Mouse (Mus musculus) hindbrain, embryonic 14.5 days (tissue): ENCODE data around the gene Tusc1. TPM values are rescaled to one million over a fixed set of nuclear protein-coding genes. Genes with fewer than 3 reads are reported as not detected.

Experiments
- ATAC-seq: fragments of 200-750 bp; cut with Nextera tagmentation; 2 replicates; pipeline ENCODE4 v1.8.0; 2017; ENCODE audit warnings: moderate number of reproducible peaks, mild to moderate bottlenecking, moderate TSS enrichment, moderate library complexity; ENCODE audit not compliant: low FRiP score
- DNase-seq: peaks from one replicate; pipeline ENCODE4 v3.0.0-alpha.2; 2015; ENCODE audit warnings: low spot score
- H3K27ac ChIP-seq: fragments of 300-500 bp; sonication (generic); 2 replicates; pipeline ENCODE4 v1.5.1; 2014; ENCODE audit warnings: mild to moderate bottlenecking, moderate library complexity
- H3K27me3 ChIP-seq: fragments of 300-500 bp; sonication (generic); 2 replicates; pipeline ENCODE4 v1.6.1; 2014; ENCODE audit warnings: mild to moderate bottlenecking, low read length, mixed read lengths; ENCODE audit not compliant: control insufficient read depth, insufficient read depth
- H3K36me3 ChIP-seq: fragments of 300-500 bp; sonication (generic); replicated peaks from 2 replicates; pipeline ENCODE4 v1.6.1; 2014; ENCODE audit not compliant: control insufficient read depth, insufficient read depth
- H3K4me1 ChIP-seq: fragments of 300-500 bp; sonication (generic); replicated peaks from 2 replicates; pipeline ENCODE4 v1.6.1; 2014; ENCODE audit warnings: antibody characterized with exemption, low read length, mixed read lengths; ENCODE audit not compliant: control insufficient read depth, insufficient read depth
- H3K4me2 ChIP-seq: fragments of 300-500 bp; sonication (generic); replicated peaks from 2 replicates; pipeline ENCODE4 v1.6.1; 2014; ENCODE audit warnings: mild to moderate bottlenecking, moderate library complexity
- H3K4me3 ChIP-seq: fragments of 300-500 bp; sonication (generic); replicated peaks from 2 replicates; pipeline ENCODE4 v1.5.1; 2014; ENCODE audit warnings: mild to moderate bottlenecking, low read length
- H3K9ac ChIP-seq: fragments of 300-500 bp; sonication (generic); 2 replicates; pipeline ENCODE4 v1.6.1; 2014
- H3K9me3 ChIP-seq: fragments of 300-500 bp; sonication (generic); 2 replicates; pipeline ENCODE4 v1.6.1; 2016; ENCODE audit warnings: low read length; ENCODE audit not compliant: control insufficient read depth
- WGBS: fragments of 180-500 bp; shearing (Covaris S2); extraction: QIAGEN DNeasy Blood & Tissue Kit; methylation state at CpG from one replicate; pipeline ENCODE4 v1.1.7; 2014; 5-methylcytosine and 5-hydroxymethylcytosine counted together
- polyA plus RNA-seq: library from polyadenylated mRNA; unstranded; fragments of >200 nt; fragmentation: Nextera tagmentation; extraction: Ambion mirVana; gene quantifications from 2 replicates; pipeline ENCODE4 v1.2.1, GENCODE M21; 2014

The Tusc1 gene
- 18.9 and 19.6 TPM in 2 replicates for polyA plus RNA-seq

- Histone ChIP-seq H3K4me2 (peak within 1 kb of the TSS; percentile 94), H3K9me3 (no peaks in the 10 kb centered on the region), H3K27me3 (no peaks in the 10 kb centered on the region), H3K36me3 (no peaks in the 10 kb centered on the region), H3K4me3 (peak within 1 kb of the TSS; percentile 83), H3K4me1 (no peaks in the 10 kb centered on the region), H3K9ac (peak within 1 kb of the TSS; percentile 95), H3K27ac (peak within 1 kb of the TSS; percentile 97)
- WGBS = under 1% methylated on average over 94 of the region's 97 CpGs
- DNase-seq (peak; percentile 80), ATAC-seq (peak; percentile 92)
These were observed at the start of gene Tusc1 for GRCm38 (mm10) chr4:93335118-93336003. TSS of gene Tusc1 (minus strand) at chr4:93335511.

- DNase-seq = no peak
- Histone ChIP-seq H3K9me3 (no peaks in the 10 kb centered on the region), H3K9ac (no peak overlapping the region), H3K4me3 (no peak overlapping the region), H3K27ac (no peak overlapping the region), H3K36me3 (no peaks in the 10 kb centered on the region), H3K27me3 (no peaks in the 10 kb centered on the region), H3K4me2 (no peak overlapping the region), H3K4me1 (no peaks in the 10 kb centered on the region)
- WGBS = 77% methylated on average over 2 of the region's 2 CpGs
- ATAC-seq = no peak
These were observed 17.6 kb upstream of the Tusc1 start for GRCm38 (mm10) chr4:93352930-93353329.

- no peak for DNase-seq
These were observed 9.0 kb upstream of the Tusc1 start for GRCm38 (mm10) chr4:93344357-93344756.

GRCm38 (mm10) chr4:93341568-93341967 is 6.3 kb upstream of the Tusc1 start:
- Histone ChIP-seq H3K36me3 (no peaks in the 10 kb centered on the region), H3K9me3 (no peaks in the 10 kb centered on the region), H3K4me3 (no peak overlapping the region), H3K27ac (no peak overlapping the region), H3K9ac (no peak overlapping the region), H3K27me3 (no peaks in the 10 kb centered on the region), H3K4me2 (no peak overlapping the region), H3K4me1 (no peaks in the 10 kb centered on the region)
- ATAC-seq (no peak), DNase-seq (no peak)

More at GRCm38 (mm10) chr4:93344357-93344756, 9.0 kb upstream of the Tusc1 start:
- Histone ChIP-seq H3K9me3 (no peaks in the 10 kb centered on the region), H3K4me1 (no peaks in the 10 kb centered on the region), H3K9ac (no peak overlapping the region), H3K4me3 (no peak overlapping the region), H3K27ac (no peak overlapping the region), H3K4me2 (no peak overlapping the region), H3K36me3 (no peaks in the 10 kb centered on the region), H3K27me3 (no peaks in the 10 kb centered on the region)
- WGBS = 88% methylated on average over 2 of the region's 2 CpGs
- no peak for ATAC-seq

- Histone ChIP-seq H3K4me1 (no peaks in the 10 kb centered on the region), H3K27me3 (no peaks in the 10 kb centered on the region), H3K36me3 (no peaks in the 10 kb centered on the region), H3K9me3 (no peaks in the 10 kb centered on the region), H3K4me2 (no peak overlapping the region), H3K9ac (no peak overlapping the region), H3K4me3 (no peak overlapping the region), H3K27ac (no peak overlapping the region)
- DNase-seq (no peak), ATAC-seq (no peak)
- WGBS = 80% methylated on average over 3 of the region's 3 CpGs
These were observed 2.7 kb upstream of the Tusc1 start for GRCm38 (mm10) chr4:93337977-93338376.

- H3K4me2 ChIP-seq = peak overlapping the region; percentile 94
- peak overlapping the region; percentile 83 for H3K4me3 ChIP-seq
- ATAC-seq (peak; percentile 90), DNase-seq (peak; percentile 65)
- H3K9ac ChIP-seq = peak overlapping the region; percentile 95
- H3K4me1 ChIP-seq = no peaks in the 10 kb centered on the region
- H3K9me3 ChIP-seq = no peaks in the 10 kb centered on the region
- 1% methylated on average over 45 of the region's 49 CpGs for WGBS
- H3K27ac ChIP-seq = peak overlapping the region; percentile 97
- no peaks in the 10 kb centered on the region for H3K36me3 ChIP-seq
- no peaks in the 10 kb centered on the region for H3K27me3 ChIP-seq
These were observed 634 bp downstream of the Tusc1 start for GRCm38 (mm10) chr4:93334636-93335117.

- no peak for DNase-seq
- Histone ChIP-seq H3K27ac (no peak overlapping the region), H3K36me3 (no peaks in the 10 kb centered on the region), H3K4me1 (no peaks in the 10 kb centered on the region), H3K9me3 (no peaks in the 10 kb centered on the region), H3K9ac (no peak overlapping the region), H3K4me3 (no peak overlapping the region), H3K27me3 (no peaks in the 10 kb centered on the region), H3K4me2 (no peak overlapping the region)
- WGBS = 95% methylated on average over 3 of the region's 3 CpGs
- ATAC-seq = no peak
These were observed 27.8 kb downstream of the Tusc1 start for GRCm38 (mm10) chr4:93307486-93307885.

GRCm38 (mm10) chr4:93286065-93286464 is 49.2 kb downstream of the Tusc1 start:
- 71% methylated on average over 4 of the region's 4 CpGs for WGBS
- Histone ChIP-seq H3K9ac (no peak overlapping the region), H3K4me3 (no peak overlapping the region), H3K36me3 (no peaks in the 10 kb centered on the region), H3K27me3 (no peaks in the 10 kb centered on the region), H3K4me1 (no peaks in the 10 kb centered on the region), H3K27ac (no peak overlapping the region), H3K4me2 (no peak overlapping the region), H3K9me3 (no peaks in the 10 kb centered on the region)
- ATAC-seq = no peak
- DNase-seq = no peak
